Mouse (Mus musculus): ENCODE data around the gene Kif5a.

Gene Kif5a

DNA sequence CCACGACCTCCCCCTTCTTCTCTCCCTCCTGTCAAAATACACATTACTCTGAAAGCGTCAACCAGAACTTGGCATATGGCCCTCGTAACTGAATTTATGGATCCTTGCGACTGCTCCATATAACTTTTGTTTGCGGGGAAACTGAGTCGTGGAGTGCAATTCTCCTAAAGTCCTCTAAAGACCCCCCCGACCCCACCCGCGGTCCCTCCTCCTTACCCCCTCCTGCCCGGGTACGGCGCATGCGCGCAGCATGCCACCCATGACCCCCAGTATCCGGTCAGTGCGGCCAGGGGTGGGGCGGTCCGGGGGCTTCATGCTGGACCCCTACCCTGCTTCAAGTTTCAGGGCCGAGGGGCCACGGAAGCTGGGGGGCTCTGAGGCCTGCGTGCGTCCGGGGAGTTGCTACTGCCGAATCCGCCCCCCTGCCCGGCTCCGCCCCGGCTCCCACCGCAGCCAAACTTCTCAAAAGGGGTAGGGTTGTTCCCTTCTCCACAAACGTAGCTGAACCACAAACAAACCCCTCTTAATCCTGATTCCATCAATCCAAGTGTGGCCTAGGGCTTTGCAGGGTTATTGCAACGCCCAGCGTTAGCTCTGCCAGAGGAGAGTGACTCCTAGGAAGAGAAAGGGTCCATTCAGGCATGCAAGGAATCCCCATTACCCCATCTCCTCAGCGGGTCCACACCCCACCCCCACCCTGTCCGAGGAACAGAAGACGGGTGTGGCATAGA, 73.3 kb downstream of the Kif5a start, which contains the start of gene Arhgef25:
Arhgef25 (minus strand) TSS at position 433 of the 731 bp plus-strand sequence.
- DNase-seq = peak; percentile 35

- DNase-seq = peak; percentile 38
These were observed 74.0 kb downstream of the Kif5a start for GRCm38 (mm10) chr10:127189116-127189650.

DNA sequence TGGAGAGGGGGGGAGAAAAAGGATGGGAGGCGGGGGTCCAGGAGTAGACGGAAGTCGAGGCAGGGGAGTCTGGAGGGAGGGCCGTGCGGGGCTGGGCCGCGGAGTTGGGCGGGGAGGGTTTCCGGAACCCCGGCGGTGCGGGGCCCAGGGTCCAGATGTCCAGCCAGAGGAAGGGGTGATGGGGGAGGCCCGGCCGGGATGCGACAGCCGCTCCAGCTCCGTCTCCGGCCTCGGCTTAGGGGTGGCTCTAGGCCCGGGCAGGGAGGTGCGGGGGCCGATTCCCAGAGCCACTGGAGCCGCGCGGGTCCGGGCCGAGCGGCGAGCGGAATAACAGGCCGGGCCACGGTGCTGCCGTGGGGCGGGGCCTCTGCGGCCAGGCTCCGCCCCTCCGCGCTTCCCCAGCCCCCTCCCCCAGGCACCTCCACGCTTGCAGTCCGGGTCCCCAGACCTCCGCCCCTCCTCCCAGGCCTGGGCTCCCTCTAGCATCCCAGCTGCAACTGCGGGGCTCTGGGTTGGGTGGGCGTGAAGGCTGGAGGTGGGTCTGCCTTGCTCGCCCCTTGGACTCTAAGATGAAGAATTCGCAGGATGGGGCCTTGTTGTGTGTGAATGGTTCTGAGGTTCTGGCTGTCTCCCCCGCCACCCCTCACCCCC, 74.6 kb downstream of the Kif5a start:
- peak; percentile 56 for DNase-seq

DNA sequence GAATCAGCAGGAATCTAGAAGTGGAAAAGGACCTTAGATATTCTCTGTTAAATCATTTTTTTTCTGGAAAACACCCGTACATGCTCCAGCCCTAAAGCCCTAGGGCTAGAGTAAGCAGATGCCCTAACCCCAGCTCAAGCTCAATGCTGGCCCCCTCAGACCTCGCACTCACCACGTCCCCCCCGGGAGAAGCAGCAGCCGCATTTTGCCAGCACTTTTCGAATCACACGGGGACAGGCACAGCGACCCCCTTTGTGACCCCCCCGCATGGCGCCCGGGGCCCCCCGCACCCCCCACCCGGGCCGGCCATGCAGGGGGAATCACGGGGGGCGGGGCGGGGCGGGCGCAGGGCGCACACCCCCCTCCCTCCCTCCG, 75.1 kb downstream of the Kif5a start:
- no peak for DNase-seq

- no peak for DNase-seq
These were observed 75.6 kb downstream of the Kif5a start for GRCm38 (mm10) chr10:127187371-127188078.

GRCm38 (mm10) chr10:127186451-127186850, 76.7 kb downstream of the Kif5a start:
- DNase-seq = no peak

DNA sequence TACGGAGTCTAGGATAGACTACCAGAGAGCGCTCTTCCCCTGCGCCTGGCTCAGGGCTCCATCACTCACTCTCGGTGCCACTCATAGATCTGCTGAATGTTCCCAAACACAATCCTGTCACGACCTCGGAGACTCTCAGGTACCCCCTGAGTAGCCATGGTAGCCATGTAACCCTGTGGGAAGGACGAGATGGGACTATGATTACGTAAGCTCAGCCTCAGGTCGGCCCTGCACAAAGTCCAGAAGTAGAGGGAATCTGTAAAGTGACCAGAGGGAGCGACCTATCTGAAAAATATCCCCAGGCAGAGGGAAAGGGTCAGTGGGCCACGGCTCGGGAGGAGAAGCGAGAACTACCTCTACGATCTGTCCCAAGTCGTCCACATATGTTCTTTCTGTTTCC, 77.6 kb downstream of the Kif5a start:
- DNase-seq = no peak

DNA sequence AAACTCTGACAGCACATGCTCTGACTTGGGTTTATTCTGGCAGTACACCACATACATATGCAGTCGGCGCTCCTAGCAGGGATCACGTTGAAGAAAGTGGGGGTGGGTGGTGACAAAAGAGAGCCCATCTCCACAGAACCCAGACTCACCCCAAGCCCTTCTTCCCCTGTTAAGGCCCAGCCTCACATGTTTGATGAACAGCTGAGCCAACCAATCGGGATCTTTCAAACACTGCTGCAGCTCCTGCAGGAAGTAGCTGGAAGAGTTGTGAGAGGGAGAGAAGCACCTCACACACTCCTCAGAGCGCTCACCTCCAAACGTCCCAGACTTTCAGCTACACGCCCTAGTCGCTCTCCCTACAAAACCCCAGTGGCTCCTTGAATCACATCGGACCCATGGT, 78.0 kb downstream of the Kif5a start:
- DNase-seq = no peak

DNA sequence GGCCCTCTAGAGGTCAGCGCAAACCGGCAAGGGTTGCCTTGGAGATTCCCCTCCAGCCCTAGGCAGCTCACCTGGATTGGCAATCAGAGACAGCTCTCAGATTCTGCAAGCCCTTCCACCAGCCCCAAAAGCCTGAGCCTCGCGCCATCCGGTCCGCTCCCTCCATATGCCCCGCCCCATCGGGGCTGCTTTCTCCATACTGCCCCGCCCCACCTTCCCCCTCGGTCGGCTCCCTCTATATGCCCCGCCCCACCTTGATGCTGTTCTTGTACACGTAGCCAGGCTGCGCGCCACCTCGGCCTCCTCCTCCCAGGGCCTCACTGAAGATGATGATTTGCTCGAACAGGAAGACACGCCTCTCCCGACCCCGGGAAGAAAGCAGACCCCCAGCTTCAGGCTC, 79.4 kb downstream of the Kif5a start:
- DNase-seq = no peak

GRCm38 (mm10) chr10:127182624-127183023, 80.5 kb downstream of the Kif5a start:
- DNase-seq = no peak

DNA sequence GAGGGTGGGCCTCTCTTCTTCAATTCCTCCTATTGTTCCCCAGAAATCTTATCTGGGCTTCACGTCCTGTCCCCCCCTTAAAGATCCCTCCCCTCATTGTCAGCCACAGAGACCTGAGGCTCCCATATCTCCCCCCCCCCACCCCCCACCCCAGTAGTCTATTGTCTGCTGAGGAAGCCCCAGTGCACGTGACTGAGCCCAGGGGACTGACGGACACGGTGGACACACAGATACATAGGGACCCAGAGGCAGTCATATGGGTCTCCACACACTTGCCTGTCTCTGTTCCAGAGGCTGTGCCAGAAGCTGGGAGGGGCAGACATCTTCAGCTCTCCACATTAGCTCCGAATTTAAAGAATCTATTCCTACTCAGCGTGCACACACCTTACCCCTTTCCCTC, 81.6 kb downstream of the Kif5a start:
- no peak for DNase-seq

DNA sequence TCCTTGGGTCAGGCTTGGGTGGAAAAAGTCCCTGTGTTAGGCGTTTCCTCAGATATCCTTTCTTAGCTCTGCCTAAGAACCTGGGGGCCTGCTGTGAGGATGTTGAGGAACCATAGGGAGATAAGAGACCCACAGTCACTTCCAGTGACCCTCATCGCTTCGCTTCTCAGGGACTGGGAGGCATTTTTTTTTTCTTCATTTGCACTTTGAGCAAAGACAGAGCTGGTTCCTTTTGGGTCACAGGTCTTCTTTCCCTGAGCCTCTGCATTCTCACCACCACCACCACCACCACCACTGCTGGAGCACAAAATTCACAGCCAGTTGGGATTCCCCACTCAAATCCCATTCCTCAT, 82.5 kb downstream of the Kif5a start:
- DNase-seq = no peak

- DNase-seq = no peak
These were observed 83.1 kb downstream of the Kif5a start, which contains the start of gene Slc26a10 for GRCm38 (mm10) chr10:127179871-127180694. Gene Slc26a10 (minus strand): TSS chr10:127180645.

DNA sequence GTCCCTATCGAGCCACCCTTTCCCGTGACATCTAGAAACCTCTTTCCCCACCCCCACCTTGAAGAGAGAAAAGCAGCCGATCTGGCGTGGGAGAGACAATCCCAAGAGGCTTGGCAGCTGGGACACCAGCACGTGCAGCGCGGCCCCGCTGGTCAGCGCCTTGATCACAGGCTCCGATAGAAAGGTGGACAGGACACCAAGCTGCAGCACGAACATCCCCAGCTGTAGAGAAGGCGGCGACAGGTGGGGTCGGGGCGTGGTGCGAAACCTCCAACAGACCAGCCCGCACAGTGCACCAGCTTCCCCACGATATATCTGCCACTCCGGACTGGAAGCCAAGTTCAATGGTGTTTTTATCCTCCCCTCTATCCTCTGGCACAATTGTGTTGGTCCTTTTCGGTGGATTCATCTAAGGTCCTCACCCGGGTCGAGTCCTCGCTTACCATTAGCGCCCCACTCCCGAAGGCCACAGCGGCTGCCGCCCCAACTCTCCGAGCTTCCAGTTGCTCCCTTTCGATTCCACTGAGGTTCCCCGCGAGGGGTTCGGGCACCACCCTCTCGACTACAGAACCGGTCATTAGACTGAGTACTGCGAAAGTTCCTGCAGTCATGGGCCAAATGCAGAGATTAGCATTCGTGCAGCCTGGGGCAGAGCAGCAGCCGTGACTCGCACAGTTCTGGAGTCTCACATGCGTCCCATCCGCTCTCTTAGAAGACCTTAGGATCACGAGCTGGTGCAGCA, 84.7 kb downstream of the Kif5a start:
- no peak for DNase-seq

DNA sequence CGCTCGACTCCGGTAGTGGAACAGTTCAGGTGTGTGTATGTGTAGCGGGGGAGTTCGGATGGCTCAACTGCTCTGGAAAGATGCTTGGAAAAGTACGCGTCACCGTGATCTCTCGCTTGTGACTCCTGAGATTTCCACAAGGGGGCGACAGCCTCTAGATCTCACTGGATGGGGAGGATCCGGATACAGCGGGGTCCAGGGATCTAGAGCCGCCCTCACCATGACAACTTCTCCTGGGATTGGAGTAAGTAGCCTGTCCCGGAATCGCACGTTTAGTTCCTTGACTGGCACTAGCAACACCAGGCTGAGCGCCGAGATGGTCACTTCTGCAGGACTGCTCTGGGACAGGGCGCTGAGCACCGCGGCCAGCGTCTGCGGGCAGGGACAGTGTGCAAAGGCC, 85.4 kb downstream of the Kif5a start:
- DNase-seq = peak; percentile 79

DNA sequence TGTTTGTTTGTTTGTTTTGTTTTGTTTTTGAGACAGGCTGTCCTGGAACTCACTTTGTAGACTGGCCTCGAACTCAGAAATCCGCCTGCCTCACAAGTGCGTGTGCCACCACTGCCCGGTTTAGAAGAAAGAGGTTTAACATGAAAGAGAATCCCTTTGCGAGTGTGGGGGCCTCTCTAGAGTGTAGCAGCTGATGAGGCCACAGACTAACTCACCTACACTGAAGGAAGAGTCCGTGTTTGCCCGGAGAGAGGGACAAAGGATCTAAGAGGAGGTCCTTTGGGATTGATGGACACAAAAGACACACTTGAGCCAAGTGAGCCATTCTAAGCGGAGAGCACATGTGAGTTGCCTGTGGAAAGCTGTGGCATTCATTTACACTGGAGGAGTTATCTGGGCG, 85.9 kb downstream of the Kif5a start:
- no peak for DNase-seq

GRCm38 (mm10) chr10:127176756-127177155, 86.4 kb downstream of the Kif5a start:
- DNase-seq = no peak

GRCm38 (mm10) chr10:127176228-127176627, 86.9 kb downstream of the Kif5a start:
- no peak for DNase-seq
